Mouse (Mus musculus) T-helper 2 cell (primary cell): ENCODE results near the gene Syt16.

ENCODE experiments used
- in situ Hi-C: fragments of 300-600 bp; cut with MboI, MseI; formaldehyde crosslinking; loops from one replicate; pipeline ENCODE4 v1.15.1; 2025; ENCODE audit warnings: high pct_unique_total_duplicates

Syt16 gene

GRCm38 (mm10) chr12:74212156-74212555, 214.7 kb downstream of the Syt16 start:
- in situ Hi-C loops, result no loop called here

- in situ Hi-C loops, result no loop called here
Measured at GRCm38 (mm10) chr12:74216103-74216728, 218.8 kb downstream of the Syt16 start.

- in situ Hi-C loops, result no loop called here
Measured at GRCm38 (mm10) chr12:74219909-74220308, 222.4 kb downstream of the Syt16 start.

GRCm38 (mm10) chr12:74220651-74221050, 223.2 kb downstream of the Syt16 start:
- in situ Hi-C loops, result no loop called here

- in situ Hi-C loops, result no loop called here
Measured at GRCm38 (mm10) chr12:74230808-74231207, 233.3 kb downstream of the Syt16 start.

- in situ Hi-C loops, result no loop called here
Measured at GRCm38 (mm10) chr12:74232845-74233244, 235.4 kb downstream of the Syt16 start.

GRCm38 (mm10) chr12:74236191-74236590, 238.7 kb downstream of the Syt16 start:
- in situ Hi-C loops, result no loop called here

GRCm38 (mm10) chr12:74238056-74238455, 240.6 kb downstream of the Syt16 start:
- in situ Hi-C loops, result no loop called here

- in situ Hi-C loops, result no loop called here
Measured at GRCm38 (mm10) chr12:74238806-74239205, 241.3 kb downstream of the Syt16 start.

- in situ Hi-C loops, result no loop called here
Measured at GRCm38 (mm10) chr12:74264846-74265245, 267.4 kb downstream of the Syt16 start.

- in situ Hi-C loops, result no loop called here
Measured at GRCm38 (mm10) chr12:74267049-74267448, 269.6 kb downstream of the Syt16 start.

GRCm38 (mm10) chr12:74268644-74269285, 271.3 kb downstream of the Syt16 start:
- in situ Hi-C loops, result no loop called here

- in situ Hi-C loops, result no loop called here
Measured at GRCm38 (mm10) chr12:74272545-74272944, 275.1 kb downstream of the Syt16 start.

GRCm38 (mm10) chr12:74277265-74277664, 279.8 kb downstream of the Syt16 start:
- in situ Hi-C loops, result loop anchor here (25.0 kb wide), 1 partner anchor 215 kb away; no protein-coding TSS in a partner anchor

GRCm38 (mm10) chr12:74281403-74281802, 283.9 kb downstream of the Syt16 start:
- in situ Hi-C loops, result loop anchor here (25.0 kb wide), 1 partner anchor 219 kb away; no protein-coding TSS in a partner anchor

- in situ Hi-C loops, result loop anchor here (25.0 kb wide), 1 partner anchor 221 kb away; no protein-coding TSS in a partner anchor
Measured at GRCm38 (mm10) chr12:74282846-74283245, 285.4 kb downstream of the Syt16 start.

- in situ Hi-C loops, result loop anchor here (25.0 kb wide), 1 partner anchor 222 kb away; no protein-coding TSS in a partner anchor
Measured at GRCm38 (mm10) chr12:74284020-74284684, 286.7 kb downstream of the Syt16 start.

- in situ Hi-C loops, result loop anchor here (25.0 kb wide), 1 partner anchor 222 kb away; no protein-coding TSS in a partner anchor
Measured at GRCm38 (mm10) chr12:74284685-74285054, 287.2 kb downstream of the Syt16 start.

- in situ Hi-C loops, result loop anchor here (10.0 to 25.0 kb wide), 2 partner anchors 229 to 756 kb away; no protein-coding TSS in a partner anchor
Measured at GRCm38 (mm10) chr12:74290983-74291382, 293.5 kb downstream of the Syt16 start.

- in situ Hi-C loops, result loop anchor here (10.0 to 25.0 kb wide), 2 partner anchors 231 to 759 kb away; no protein-coding TSS in a partner anchor
Measured at GRCm38 (mm10) chr12:74293624-74294023, 296.2 kb downstream of the Syt16 start.

GRCm38 (mm10) chr12:74296374-74296773, 298.9 kb downstream of the Syt16 start:
- in situ Hi-C loops, result loop anchor here (10.0 to 25.0 kb wide), 2 partner anchors 234 to 762 kb away; no protein-coding TSS in a partner anchor

GRCm38 (mm10) chr12:74301559-74301958, 304.1 kb downstream of the Syt16 start:
- in situ Hi-C loops, result loop anchor here (25.0 kb wide), 1 partner anchor 1589 kb away; no protein-coding TSS in a partner anchor
